Comparison of ENCODE assay signal across 8 mouse cellular contexts in the genomic region with DNA sequence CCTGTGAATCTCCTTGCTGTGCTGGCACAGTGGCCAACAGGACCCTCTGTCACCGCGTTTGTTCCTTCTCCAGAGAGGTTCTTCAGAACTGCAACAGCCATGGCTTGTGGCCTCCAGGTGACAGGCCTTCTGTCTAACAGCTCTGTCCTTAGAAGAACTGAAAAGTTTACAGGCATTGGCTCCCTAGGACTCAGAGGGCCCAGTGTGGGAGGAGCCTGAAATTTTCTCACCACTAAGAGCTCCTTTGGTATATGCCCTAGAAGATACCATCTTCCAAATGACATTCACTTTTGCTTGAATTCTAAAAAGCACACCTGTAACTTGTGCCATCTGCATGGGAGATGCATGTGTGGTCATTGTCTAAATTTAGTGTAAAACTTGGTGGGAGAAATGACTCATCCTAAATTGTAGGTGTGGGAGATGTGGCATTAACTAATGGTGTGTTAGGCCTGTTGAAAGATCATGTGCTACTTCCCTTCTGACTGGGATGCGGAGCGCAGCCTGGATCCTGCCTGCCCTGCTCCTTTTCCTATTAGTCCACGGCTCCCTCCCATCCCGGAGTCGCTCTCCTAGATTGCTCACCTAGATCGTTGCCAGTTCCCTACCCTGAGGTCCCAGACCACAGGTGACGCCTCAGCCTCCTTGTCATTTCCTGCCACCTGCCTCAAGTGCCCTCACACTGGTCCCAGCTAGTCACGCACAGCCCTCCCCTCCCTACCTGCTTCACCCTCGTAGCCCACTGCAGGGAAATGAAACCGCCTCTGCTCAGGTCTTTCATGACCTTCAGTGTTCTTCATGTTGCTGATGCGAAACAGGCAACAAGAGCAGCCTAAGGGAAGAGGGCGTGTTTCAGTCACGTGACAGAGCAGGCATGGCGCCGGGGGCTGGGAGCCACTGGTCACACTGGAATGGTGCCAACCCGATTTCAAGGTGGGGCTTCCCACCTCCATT. TPM values are rescaled to one million over a fixed set of nuclear protein-coding genes. Genes with fewer than 3 reads are reported as not detected.
DNase-seq lines count a peak whose midpoint lies in the region; ATAC-seq lines count a peak whose summit lies in the region.

No protein-coding gene starts in this region.

- DNase-seq in heart, adult 11 months: peak; percentile 94
- no peak for DNase-seq in heart, adult 8-10 months (ENCODE audit: low spot score)
- no peak for DNase-seq in embryonic facial prominence, embryonic 10.5 days (ENCODE audit: low spot score)
- DNase-seq in spleen, adult 18-20 months: peak; percentile 53 to 75
- DNase-seq in layer of hippocampus, postnatal 36 days: no peak
- no peak for DNase-seq in left cerebral cortex, adult 18-20 months (ENCODE audit: low spot score in 2 of 2)

- peak overlapping the region; percentile 89; the same call in 1 of the 2 replicates for H3K27ac ChIP-seq in embryonic facial prominence, embryonic 10.5 days (replicated peaks)
- H3K27ac ChIP-seq in hindbrain, embryonic 13.5 days: peak overlapping the region; percentile 89
- peak overlapping the region; percentile 10; the same call in 1 of the 2 replicates for H3K27ac ChIP-seq in liver, embryonic 16.5 days (ENCODE audit: low read length)

- 79% methylated on average over 18 of the region's 18 CpGs for WGBS in embryonic facial prominence, embryonic 10.5 days
- WGBS in hindbrain, embryonic 13.5 days: 72% methylated on average over 18 of the region's 18 CpGs
- 72% methylated on average over 18 of the region's 18 CpGs for WGBS in liver, embryonic 16.5 days (ENCODE audit: insufficient replicate concordance)

- 0 out of 2 replicates have a peak, but pooled peaks have one; percentile 8 for ATAC-seq in hindbrain, embryonic 13.5 days (ENCODE audit: low FRiP score)
- ATAC-seq in liver, embryonic 16.5 days (ENCODE audit: low read depth): no peak

- peaks cover 78% of the 10 kb centered on the region for H3K36me3 ChIP-seq in embryonic facial prominence, embryonic 10.5 days (replicated peaks)
- H3K36me3 ChIP-seq in hindbrain, embryonic 13.5 days: peaks cover 24% of the 10 kb centered on the region
- 0 out of 2 replicates have a peak, but pooled peaks cover 3% of the 10 kb centered on the region for H3K36me3 ChIP-seq in liver, embryonic 16.5 days (ENCODE audit: control insufficient read depth, insufficient read depth)

- no peaks in the 10 kb centered on the region for H3K9me3 ChIP-seq in embryonic facial prominence, embryonic 10.5 days
- H3K9me3 ChIP-seq in hindbrain, embryonic 13.5 days: no peaks in the 10 kb centered on the region
- H3K9me3 ChIP-seq in liver, embryonic 16.5 days (replicated peaks; ENCODE audit: control insufficient read depth, low read length): no peaks in the 10 kb centered on the region

- peak overlapping the region; percentile 41 for H3K4me2 ChIP-seq in hindbrain, embryonic 13.5 days
- no peak overlapping the region for H3K4me2 ChIP-seq in liver, embryonic 16.5 days (ENCODE audit: low read depth, low read length)

- H3K4me1 ChIP-seq in embryonic facial prominence, embryonic 10.5 days: peaks cover 82% of the 10 kb centered on the region
- H3K4me1 ChIP-seq in hindbrain, embryonic 13.5 days (replicated peaks): peaks cover 83% of the 10 kb centered on the region
- H3K4me1 ChIP-seq in liver, embryonic 16.5 days (ENCODE audit: control insufficient read depth, low read depth, low read length): peaks cover 35% of the 10 kb centered on the region

- 0 out of 2 replicates have a peak overlapping the region, but pooled peaks have one; percentile 18 for H3K4me3 ChIP-seq in embryonic facial prominence, embryonic 10.5 days
- no peak overlapping the region for H3K4me3 ChIP-seq in hindbrain, embryonic 13.5 days
- no peak overlapping the region for H3K4me3 ChIP-seq in liver, embryonic 16.5 days (ENCODE audit: low read depth, low read length)

- H3K27me3 ChIP-seq in embryonic facial prominence, embryonic 10.5 days (replicated peaks; ENCODE audit: low read depth, poor library complexity, severe bottlenecking): no peaks in the 10 kb centered on the region
- H3K27me3 ChIP-seq in hindbrain, embryonic 13.5 days: no peaks in the 10 kb centered on the region
- no peaks in the 10 kb centered on the region for H3K27me3 ChIP-seq in liver, embryonic 16.5 days (ENCODE audit: control insufficient read depth, insufficient read depth, low read depth, low read length)

- peak overlapping the region; percentile 67 for H3K9ac ChIP-seq in hindbrain, embryonic 13.5 days
- H3K9ac ChIP-seq in liver, embryonic 16.5 days (ENCODE audit: low read depth, low read length): no peak overlapping the region

RNA-seq across cellular contexts. Expression of gene A3galt2, which starts 20.2 kb away (rescaled TPM):
- total RNA-seq in heart, adult 8-10 months (2022): under 1 TPM in 2 of 4 experiments, not detected in 2; 0.09 to 0.11 TPM
- 0.09 and 0.12 TPM in 2 replicates for polyA plus RNA-seq in embryonic facial prominence, embryonic 10.5 days (2016; fragmentation: Nextera tagmentation; extraction: Ambion mirVana)
- 0.38 and 0.53 TPM in 2 replicates for polyA plus RNA-seq in hindbrain, embryonic 13.5 days (2015; fragmentation: Nextera tagmentation; extraction: Ambion mirVana)
- polyA plus RNA-seq in liver, embryonic 16.5 days (2015; fragmentation: Nextera tagmentation; extraction: Ambion mirVana): 0.02 TPM in 1 of 2 replicates, not detected in the other
- total RNA-seq in layer of hippocampus, postnatal 36 days (2021): under 1 TPM; 0.48 to 0.62 TPM
- total RNA-seq in left cerebral cortex, adult 18-20 months (2021): under 1 TPM; 0.28 to 0.37 TPM

Comparison
In these comparisons a context has a peak if more than half of its experiments do, and no peak if none do; other contexts are left out.
1. DNase-seq: peak in heart, adult 11 months (single experiment) and spleen, adult 18-20 months (2 of 2); none in heart, adult 8-10 months (single experiment), embryonic facial prominence, embryonic 10.5 days (single experiment), layer of hippocampus, postnatal 36 days (0 of 2) and left cerebral cortex, adult 18-20 months (0 of 2).
2. H3K27ac ChIP-seq: peak in every context shown above with its lines; median percentile 89 in embryonic facial prominence, embryonic 10.5 days; 89 in hindbrain, embryonic 13.5 days; 10 in liver, embryonic 16.5 days.